Mouse (Mus musculus): ENCODE data around the gene Gstcd.
A peak's percentile ranks its signal among the peaks of the same experiment; 100 is the strongest.

Gstcd gene

DNA sequence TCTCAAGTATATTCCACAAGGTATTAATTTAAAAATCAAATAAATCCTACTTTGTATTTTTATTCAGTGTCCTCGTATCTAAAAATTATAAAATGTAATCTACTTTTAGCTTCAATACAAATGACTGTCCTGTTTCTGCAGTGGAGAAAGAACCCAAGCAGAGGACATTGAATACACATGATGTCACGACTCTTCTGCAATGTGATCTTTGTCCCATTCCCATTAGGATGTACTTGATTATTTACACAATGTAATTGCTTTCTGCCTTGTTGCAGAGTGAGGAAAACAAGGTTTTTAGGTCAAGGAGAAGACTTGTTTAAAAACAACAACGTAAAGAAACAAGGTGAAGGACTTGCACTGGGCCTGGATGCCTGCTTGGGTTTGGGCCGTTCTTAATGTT is 84.6 kb downstream of the Gstcd start:
- no peak for DNase-seq

DNA sequence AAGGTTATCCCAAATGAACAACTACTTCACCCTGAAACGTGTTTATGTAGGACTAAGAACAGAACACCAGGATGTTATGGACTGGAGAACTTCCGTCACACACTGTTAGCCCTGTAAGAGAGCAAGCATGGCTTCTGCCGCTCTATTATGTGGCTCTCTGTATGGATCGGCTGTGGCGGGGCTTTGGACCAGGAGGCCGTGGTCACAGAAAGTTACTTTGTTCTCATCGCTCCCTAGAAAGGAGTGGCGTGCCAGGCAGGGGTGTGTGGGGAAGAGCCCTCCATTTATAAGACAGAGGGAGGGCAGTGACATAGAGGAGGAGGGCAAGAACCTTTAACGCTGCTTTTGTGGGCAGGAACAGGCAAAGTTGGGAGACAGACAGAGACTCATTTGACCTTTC is 95.5 kb downstream of the Gstcd start:
- no peak for DNase-seq

DNA sequence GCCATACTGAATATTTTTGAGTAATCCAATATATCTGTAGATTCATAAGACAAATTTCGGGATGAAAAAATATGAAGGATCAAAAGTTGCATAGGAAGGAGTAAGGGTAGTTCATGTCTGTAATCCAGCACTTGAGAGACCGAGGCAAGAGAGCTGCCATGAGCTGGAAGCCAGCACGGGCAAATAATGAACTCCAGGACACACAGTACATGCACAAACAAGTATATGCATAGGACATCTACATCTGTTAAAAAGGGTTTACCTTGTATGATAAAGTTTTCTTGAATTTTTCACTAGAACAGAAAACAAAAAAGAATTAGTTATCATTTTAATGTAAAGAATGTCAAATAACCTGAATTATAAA is 95.9 kb downstream of the Gstcd start:
- DNase-seq = no peak

DNA sequence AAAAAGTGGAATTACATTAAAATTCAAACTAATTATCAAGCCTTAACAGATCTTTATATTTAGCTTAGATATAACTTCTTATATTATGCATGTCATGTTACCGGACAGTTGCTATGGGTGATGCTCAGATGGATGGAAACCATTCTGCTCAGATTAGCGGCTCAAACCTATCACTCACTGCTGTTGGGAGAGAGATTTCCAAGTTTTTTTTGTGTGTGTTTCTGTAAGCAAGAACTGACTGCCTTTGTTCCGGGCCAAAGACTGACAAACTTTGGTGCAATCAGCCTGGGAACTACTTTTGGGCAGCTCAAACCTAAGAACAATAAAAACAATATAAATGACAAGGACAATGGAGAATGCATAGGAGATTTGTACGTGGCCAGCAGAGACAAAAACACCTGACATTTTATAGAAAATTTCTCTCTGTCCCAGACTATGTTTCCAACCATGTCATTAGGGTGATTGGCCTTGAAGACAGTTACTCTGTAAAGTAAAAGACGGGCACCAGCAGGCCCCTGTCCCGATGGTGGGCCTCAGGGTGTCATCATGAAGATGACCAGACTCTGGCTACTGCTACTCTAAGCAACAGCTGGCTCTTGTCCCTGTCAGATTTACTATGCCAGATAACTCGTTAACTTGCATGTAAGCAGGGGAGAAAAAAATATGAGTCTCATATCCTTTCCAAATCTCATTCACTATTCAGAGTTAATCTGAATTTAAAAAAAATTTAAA is 96.5 kb downstream of the Gstcd start:
- peak; percentile 74 for DNase-seq

DNA sequence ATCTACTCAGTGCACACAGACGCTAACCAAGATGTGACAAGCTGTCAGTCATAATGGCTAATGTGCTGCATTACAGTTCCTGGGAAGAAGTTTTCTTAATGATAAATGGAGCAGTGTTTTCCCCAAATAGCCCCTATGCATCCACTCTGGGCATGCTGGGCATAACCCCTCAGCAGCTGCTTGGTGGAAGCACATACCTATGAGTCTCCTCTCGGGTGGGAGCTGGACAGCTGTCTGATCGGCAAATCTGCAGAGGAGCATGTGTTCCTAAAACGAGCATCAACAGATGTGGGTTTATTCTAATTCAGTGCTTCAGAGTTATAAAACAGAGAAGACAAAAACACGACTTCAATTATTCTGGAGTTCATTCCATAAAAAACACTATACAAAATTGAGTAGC is 105.6 kb downstream of the Gstcd start:
- DNase-seq = no peak

DNA sequence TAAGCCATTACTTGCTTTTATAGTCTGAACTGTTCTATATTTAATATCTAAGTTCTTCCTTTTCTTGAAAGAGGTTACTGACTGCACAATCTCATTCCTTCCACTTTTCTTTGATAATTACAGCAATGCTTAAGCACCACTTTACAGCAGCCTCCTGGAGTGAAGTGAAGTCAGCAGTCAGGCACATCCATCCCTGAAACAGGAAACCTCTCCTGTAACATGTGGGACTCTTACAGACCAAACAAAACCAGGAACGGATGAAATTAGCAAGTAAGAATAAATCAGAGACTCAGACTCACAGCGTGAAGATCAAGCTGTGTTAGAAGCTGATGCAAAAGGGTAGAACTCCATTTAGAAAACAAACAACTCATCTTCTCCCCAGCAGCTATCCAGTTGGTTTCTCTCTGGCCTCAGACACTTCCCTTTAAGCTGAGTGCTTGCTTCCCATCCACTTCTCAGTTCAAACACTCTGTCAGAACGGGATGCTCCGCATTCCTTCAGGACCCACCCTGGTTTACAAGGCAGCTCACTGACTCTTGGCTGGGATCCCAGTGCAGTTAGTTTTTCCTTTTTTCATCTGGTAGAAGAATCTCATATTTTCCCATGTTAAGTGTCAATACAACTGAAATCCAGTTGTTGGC is 107.9 kb downstream of the Gstcd start:
- peak; percentile 61 for DNase-seq

DNA sequence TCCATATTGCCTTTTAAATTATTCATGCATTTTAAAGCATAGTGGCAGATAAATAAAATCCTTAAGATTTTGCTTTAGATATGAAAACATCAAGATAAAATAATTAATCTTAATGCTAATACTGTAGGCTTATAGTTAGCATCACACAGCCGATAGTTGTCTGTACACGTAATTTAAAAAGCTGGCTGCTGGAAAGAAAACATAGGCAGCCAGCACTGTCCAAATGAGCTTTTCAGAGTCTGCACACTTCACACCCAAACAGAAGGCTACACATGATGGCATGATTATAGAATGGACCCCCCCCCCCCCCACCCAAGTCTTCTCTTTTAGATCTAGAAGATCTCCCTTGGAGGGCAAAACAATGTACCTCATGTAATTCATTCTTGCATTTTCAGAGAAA is 109.9 kb downstream of the Gstcd start:
- DNase-seq = no peak

DNA sequence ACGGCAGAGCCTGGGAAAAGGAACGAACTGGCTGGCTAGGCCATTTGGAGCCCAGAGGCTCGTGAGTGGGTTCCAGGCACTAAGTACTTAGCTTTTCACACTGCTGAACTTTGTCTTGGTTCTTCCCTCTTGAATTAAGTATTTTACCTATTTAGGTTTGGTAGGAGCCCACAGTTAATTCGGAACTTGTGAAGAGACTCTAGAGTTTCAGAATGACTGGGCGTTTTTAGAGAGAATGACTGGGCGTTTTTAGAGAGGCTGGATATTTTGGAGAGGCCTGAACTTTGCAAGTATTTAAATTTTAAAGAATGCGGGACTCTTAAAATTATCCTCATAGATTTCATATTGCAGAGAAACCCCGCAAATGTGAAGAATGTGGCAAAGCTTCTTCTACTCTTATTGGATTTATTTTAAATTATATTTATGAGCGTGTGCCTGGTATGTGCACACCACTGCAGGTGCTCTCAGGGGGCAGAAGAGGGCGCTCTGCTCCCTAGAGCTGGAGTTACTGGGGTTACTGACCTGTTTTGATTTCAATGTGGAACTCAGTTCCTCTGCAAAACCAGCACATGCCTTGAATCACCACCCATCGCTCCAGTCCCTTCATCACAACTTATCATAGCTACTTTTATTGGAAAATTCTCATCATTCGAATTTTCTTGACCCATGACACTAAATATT is 111.9 kb downstream of the Gstcd start:
- no peak for DNase-seq

DNA sequence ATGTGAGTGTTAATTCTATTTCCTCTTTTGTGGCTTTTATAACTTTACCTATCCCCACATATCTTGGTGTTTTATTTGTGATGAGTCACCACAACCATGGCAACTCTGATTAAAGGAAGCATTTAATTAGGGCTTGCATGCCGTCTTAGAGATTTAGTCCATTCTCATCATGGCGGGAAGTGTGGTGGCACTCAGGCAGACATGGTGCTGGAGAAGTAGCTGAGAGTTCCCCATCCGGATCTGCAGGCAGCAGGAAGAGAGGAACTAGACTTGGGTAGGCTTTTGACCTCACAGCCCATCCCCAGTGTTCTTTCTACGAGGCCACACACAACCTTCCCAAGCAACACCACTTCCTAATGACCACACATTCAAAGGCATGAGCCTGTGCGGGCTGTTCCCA is 125.6 kb downstream of the Gstcd start:
- no peak for DNase-seq

DNA sequence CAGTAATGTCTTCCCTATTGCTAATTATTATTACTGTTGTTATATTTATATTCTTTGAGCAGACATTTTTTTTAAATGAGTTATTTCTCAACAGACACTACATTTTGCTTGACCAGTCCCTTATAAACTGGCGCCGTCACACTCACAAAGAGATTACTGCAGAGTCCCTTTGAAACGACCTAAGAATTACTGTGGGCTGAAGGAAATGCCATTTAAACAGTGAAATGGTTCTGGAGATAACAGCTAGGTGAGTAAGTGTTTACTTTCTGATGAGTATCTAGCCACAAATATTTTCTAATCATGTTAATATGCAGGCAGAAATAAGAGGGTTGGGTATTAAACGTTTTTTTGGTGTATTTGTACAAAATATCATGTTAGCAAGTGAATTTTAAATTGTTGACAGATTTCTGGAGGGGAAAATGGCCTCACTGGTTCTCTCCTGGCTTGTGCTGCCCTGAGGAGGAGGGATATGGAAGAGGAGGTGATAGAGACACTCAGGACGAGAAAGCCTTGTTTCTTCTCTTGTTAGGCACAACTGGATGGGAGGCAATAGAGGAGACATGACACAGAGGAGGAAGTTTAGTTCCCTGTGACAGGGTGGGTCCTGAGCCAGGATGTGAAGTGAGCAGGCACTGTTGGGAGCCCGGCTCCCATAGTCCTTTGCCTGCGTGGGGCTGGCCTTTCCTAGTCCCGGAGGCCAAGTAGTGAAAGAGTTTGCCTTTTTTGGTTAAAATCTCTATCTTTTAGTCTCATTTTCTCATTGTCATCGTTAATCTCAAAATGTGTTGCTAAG is 126.9 kb downstream of the Gstcd start:
- no peak for DNase-seq

DNA sequence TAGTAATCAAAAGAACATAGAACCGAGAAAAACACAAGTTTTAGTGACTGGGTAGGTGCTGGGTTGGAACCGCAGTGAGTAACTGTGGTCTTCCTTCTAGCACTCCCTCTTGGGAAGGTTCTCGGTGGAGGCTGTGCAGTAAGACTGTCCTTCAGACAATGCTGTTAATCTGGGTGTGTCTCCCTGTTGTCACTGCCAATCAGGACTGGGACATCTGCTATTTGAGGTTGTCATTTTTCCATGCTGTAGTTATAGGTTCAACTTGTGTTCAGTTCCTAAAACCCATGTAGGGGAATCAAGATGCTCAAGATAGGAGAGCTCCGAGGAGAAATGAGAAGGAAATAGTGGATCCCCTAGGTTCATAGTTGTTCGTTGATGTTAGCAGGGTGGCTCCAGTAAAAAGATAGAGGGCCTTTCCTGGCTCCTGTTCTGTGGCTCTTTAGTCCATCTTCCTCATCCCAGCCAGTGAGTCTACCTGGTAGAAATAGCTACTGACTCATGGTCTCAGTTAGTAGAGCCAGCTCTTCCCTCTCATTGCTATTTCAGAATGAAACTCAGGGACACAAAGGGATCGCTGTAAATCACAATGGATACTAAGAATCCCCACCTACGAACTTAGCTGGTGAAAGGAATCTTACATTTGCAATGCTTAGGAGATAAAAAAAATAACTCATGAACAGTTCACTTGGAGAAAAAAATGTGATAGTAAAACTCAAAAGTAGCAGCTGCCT is 129.0 kb downstream of the Gstcd start:
- DNase-seq = no peak

DNA sequence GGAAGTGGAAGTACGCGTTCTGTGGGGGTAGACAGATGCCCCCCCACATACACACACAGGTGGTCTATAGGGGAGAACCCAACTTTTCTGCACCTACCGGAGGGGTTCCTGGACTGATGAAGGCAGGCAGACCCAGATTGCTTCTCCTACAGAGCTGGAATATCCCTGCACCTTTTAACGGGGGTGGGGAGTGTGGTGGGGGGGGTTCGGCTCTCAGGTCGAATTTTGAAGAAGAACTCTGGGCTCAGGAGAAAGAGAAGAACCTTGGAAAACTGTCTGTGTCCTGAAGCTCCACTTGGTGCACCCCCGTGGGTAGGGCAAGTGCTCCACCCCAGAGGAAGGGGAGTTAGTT is 141.3 kb downstream of the Gstcd start:
- DNase-seq = no peak

DNA sequence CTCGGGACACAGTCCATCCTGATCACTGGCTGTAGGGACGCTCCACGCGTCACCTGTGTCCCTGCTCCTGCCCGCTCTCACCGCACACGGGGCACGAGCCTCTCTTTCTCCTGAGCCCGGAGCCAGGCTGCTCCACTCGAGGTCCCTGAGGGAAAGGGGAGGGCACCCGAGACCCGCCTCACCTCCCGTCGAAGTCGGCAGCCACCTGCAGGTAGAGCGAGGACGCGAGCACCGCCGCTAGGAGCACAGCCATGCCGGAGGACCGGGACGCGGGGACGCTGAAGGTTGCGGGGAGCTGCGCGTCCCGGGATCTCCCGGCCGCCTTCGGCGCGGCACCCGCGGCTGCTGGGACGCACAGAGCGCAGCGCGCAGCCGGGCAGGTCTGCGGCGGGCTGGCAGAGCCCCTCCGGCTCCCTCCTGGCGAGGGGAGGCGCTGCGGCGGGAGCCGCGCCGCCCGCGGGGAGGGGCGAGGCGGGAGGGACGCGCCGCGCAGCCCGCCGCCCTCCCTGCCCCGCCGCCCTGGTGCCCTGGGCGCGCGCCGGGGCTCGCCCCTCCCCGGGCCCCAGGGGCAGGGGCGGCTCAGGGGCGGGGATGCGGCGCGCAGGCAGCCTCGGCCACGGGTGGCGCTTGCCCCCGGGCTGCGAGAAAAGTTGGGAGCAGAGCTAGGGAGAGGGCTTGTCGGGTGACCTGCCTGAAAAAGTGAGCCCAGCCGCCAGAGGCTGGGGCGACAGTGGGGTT is 141.9 kb downstream of the Gstcd start, which contains the start of gene Npnt:
TSS of gene Npnt (minus strand) at position 501 of the 738 bp plus-strand sequence.
- DNase-seq = peak; percentile 76

DNA sequence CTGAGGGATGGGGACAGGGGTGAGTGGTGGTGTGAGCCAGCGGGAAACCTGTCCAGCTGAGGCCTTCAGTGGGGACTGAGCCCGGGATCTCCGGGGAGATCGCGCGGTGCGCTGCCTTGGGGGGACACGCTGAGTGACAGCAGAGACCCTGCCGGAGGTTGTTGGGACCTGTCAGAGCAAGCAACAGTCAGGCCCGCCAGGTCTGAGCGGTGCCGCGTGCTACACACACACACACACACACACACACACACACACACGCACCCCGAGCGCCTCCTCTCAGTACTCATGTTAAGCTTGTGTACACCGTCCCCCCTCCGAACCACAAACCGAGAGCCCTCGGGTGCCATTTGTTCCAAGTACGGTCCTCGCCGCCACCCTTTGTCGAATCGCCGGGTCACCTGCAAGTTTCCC is 142.4 kb downstream of the Gstcd start:
- peak; percentile 63 for DNase-seq

DNA sequence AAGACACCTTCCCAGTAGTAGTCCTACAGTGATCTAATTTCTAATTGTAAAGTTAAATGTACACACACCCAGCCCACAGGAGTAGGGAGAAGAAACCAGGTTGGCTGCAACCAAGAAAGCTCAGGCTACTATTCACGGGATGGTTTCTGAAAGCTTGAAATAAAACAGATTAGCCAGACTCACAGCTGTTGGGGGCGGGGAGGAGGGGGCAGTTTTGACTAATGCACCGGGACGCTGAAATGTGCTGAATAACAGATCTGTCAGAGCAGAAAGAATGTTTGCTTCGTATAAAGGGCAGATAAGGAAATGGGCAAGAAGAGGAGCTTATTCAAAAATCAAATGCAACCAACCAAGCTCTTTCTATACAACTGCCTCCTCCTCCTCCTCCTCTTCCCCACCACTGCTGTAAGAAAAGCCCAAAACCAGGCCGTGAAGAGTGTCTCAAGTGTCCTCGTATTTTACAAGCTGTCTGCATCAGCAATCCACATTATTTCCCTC is 143.5 kb downstream of the Gstcd start:
- peak; percentile 37 for DNase-seq

DNA sequence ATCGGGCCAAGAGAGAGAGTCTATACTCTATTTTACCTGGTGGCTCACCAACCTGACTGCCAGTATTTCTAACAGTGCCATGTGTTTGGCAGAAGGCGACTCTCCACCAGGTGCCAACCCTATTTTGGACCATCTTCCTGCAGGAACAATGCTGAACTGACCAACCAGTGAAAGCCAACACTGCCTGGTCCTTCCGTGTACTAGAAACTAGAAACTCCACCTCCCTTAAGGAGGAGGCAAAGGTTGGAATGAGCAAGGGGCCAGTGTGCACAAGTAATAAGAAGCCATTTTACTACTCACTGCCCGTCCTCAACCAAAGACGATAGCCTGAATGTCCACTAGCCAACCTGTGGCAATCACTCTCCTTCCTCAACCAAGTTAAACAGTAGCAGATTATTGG is 145.7 kb downstream of the Gstcd start:
- no peak for DNase-seq

DNA sequence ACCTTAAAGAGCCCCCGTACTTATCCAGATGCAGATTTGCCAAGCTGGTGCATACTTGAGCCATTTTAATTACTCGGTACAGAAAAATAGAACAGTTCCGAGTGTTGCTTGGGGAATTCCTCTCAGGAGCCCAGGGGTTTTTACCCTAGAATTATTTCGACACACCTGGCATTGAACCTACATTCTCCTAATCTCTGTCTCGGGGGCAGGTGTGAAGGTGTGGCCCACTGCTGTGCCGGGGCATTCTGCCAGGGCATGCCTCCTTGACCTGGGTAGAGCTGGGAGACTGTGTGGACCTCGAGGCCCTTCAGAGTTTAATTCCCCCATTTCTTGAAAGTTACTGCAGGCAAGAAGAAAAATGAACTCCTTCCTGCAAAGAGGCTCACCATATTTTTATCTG is 146.2 kb downstream of the Gstcd start:
- peak; percentile 42 for DNase-seq

DNA sequence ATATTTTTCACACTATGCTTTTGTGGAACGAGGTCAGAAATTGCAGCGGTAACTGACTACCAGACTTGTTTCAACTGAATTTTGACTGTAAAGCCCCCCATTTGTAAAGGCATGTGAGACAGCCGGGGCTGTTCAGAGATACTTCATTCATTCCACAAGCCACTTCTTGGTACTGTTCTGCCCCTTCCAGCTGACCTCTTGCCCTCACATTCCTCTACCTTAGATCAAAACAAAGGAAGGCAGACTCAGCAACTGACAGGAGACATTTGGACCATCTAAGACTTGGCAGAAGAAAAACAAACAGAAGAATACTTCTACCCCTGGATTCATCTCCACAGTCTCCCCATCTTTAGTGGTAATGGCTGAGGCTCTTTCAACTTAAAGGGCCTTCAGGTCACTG is 147.2 kb downstream of the Gstcd start:
- peak; percentile 34 for DNase-seq

DNA sequence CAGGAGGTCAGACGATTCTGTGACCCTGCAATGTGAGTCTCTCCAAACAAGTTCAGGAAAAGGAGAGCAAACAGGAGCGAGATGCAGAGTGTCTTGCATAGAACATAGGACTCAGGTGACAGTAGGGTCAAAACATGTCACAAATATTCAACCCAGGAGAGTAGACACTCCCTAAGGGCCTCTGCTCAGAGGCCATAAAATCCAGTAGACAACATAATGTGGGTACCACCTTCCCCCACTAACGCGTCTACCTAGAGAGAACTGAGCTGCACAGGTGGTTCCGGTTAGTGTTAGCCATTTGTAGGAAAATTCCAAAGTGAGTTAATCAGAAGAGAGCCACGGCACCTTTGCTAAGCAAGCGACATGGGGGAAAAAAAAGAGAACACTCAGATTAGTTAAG is 147.6 kb downstream of the Gstcd start:
- no peak for DNase-seq

DNA sequence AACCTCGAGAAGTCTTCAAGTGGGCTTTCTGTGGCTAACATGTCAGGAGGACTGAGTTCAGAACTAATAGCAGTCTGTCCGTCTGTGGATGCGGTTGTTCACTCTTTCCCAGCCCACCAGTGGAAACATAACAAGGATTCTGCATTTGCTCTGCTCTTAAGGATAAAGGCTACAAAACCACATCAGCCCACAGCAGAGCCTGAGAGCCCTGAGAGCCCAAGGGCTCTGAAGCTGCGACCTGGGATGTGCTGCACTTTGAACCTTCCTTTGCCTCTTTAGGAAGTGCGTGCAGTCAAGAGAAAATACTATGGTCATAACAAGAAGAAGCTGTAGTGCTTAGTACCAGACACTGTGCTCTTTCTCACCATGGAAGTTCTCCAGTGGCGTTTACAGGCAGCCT is 149.1 kb downstream of the Gstcd start:
- no peak for DNase-seq

DNA sequence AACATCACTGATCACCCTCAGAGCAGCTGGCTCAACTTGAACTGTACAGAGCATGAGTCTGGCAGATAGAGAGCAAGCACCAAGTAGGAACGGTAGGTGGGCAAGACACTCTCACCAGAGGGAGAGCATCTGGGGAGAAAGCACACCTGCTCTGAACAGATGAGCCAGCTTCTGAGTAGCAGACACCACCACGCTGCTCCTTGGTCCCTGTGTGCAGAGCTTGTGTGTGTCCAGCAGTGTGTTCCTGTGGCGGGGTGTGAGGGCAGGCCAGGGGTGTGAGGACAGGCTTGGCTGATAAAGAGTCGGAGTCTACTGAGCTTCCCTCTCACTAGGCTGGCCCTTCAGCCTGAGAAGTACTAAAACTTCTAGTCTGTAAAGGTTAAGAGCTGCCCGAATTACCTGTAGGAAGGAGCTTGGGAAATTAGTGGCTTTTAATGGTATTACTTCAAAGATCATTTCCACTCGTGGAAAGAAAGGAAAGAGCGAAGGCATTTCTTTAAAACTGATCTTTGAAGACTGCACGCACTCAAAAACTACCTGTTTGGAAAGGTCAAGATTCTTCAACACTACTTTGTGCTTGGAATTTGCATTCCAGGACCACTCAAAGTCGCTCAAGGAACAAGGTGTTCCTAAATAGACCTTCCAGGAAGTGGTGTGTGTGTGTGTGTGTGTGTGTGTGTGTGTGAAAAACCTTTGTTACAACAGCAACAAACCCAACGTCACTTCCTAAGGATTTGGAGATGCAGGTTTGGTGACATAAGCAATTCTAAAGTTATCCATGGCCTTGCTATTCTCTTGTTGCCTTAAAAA is 151.4 kb downstream of the Gstcd start:
- DNase-seq = no peak
